Comparison of ENCODE assay signal across 8 mouse cellular contexts in the genomic region with DNA sequence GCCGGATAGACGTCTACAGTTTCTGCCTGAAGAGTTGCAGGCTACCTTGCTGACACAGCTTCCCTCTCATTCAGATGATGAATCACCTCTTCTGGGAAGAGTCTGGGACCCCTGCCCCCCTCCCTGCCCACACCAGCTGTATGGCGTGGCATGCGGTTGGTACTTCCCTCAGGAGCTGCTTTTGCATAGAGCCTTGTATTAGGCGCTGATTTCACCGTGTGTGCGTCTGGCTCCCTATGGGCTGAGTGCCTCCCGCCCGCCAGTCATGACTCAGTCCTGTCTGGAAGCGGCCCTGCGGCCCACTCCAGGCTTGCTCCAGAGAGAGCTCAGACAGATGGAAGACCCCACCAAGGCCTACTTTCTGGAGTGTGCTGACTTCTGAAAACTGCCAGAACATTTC. TPM values are rescaled to one million over a fixed set of nuclear protein-coding genes. Genes with fewer than 3 reads are reported as not detected.
A peak's percentile ranks its signal among the peaks of the same experiment; 100 is the strongest.
DNase-seq lines count a peak whose midpoint lies in the region; ATAC-seq and TF ChIP-seq lines count a peak whose summit lies in the region.

No protein-coding gene starts in this region.

- TF ChIP-seq CTCF in kidney, adult 2 months (conservative IDR thresholded peaks at IDR 0.05; ENCODE audit: insufficient read depth, insufficient read length, low read depth, low read length): no peak
- no peak for TF ChIP-seq CTCF in heart, postnatal 0 days (IDR thresholded peaks at IDR 0.05; ENCODE audit: low read depth)

- H3K9ac ChIP-seq in kidney, embryonic 16.5 days (replicated peaks; ENCODE audit: low read length): no peak overlapping the region
- no peak overlapping the region for H3K9ac ChIP-seq in heart, postnatal 0 days (replicated peaks; ENCODE audit: low read depth, low read length)

- H3K9me3 ChIP-seq in kidney, embryonic 16.5 days (ENCODE audit: low read length): no peaks in the 10 kb centered on the region
- no peaks in the 10 kb centered on the region for H3K9me3 ChIP-seq in heart, postnatal 0 days (replicated peaks; ENCODE audit: control insufficient read depth, low read length)

- ATAC-seq in kidney, embryonic 16.5 days (ENCODE audit: low FRiP score, low TSS enrichment): peak; percentile 46; the same call in 1 of the 2 replicates
- peak; percentile 72 for ATAC-seq in heart, postnatal 0 days (ENCODE audit: insufficient read depth, low read depth)
- ATAC-seq in megakaryocyte, adult 5-6 weeks (ENCODE audit: poor library complexity, severe bottlenecking): peak; percentile 64

- 28% methylated on average over 11 of the region's 11 CpGs for WGBS in kidney, embryonic 16.5 days
- WGBS in kidney, adult 2 months: 77% methylated on average over 11 of the region's 11 CpGs
- 22% methylated on average over 11 of the region's 11 CpGs for WGBS in heart, postnatal 0 days

- H3K27me3 ChIP-seq in kidney, embryonic 16.5 days (ENCODE audit: insufficient read depth, low read length): no peaks in the 10 kb centered on the region
- no peaks in the 10 kb centered on the region for H3K27me3 ChIP-seq in kidney, adult 2 months (replicated peaks; ENCODE audit: control insufficient read depth, insufficient read depth, low read length)
- H3K27me3 ChIP-seq in heart, postnatal 0 days (ENCODE audit: control insufficient read depth, insufficient read depth, low read length): no peaks in the 10 kb centered on the region

- H3K4me3 ChIP-seq in kidney, embryonic 16.5 days (ENCODE audit: low read length): no peak overlapping the region
- H3K4me3 ChIP-seq in kidney, adult 2 months (ENCODE audit: insufficient read depth, low read depth, low read length): no peak overlapping the region
- H3K4me3 ChIP-seq in heart, postnatal 0 days (ENCODE audit: low read depth, low read length): no peak overlapping the region

- peaks cover 32% of the 10 kb centered on the region for H3K4me1 ChIP-seq in kidney, embryonic 16.5 days (ENCODE audit: insufficient read depth, low read length)
- H3K4me1 ChIP-seq in kidney, adult 2 months (ENCODE audit: control insufficient read depth, insufficient read depth, low read length): peaks cover 4% of the 10 kb centered on the region
- H3K4me1 ChIP-seq in heart, postnatal 0 days (ENCODE audit: control insufficient read depth, insufficient read depth): peaks cover 50% of the 10 kb centered on the region

- no peak for TF ChIP-seq EP300 in heart, postnatal 0 days (IDR thresholded peaks at IDR 0.05; ENCODE audit: low read depth)

- H3K4me2 ChIP-seq in kidney, embryonic 16.5 days (replicated peaks; ENCODE audit: low read depth, low read length): no peak overlapping the region
- H3K4me2 ChIP-seq in heart, postnatal 0 days (ENCODE audit: low read depth, low read length): no peak overlapping the region

- DNase-seq in kidney, adult 2 months: no peak
- DNase-seq in embryo, embryonic 10.5 days (ENCODE audit: low spot score): peak; percentile 71
- peak; percentile 33 for DNase-seq in heart, postnatal 0 days (ENCODE audit: low spot score)
- no peak for DNase-seq in right cerebral cortex, adult 2 months (ENCODE audit: low spot score in 2 of 2)
- no peak for DNase-seq in layer of hippocampus, postnatal 36 days
- no peak for DNase-seq in right cerebral cortex, postnatal 10 days (ENCODE audit: low spot score in 2 of 2)

- H3K27ac ChIP-seq in kidney, embryonic 16.5 days (ENCODE audit: low read length): peak overlapping the region; percentile 77
- no peak overlapping the region for H3K27ac ChIP-seq in kidney, adult 2 months (ENCODE audit: insufficient read depth, low read depth, low read length)
- peak overlapping the region; percentile 72 for H3K27ac ChIP-seq in heart, postnatal 0 days (ENCODE audit: low read depth)

- H3K36me3 ChIP-seq in kidney, embryonic 16.5 days (ENCODE audit: insufficient read depth, low read length): no peaks in the 10 kb centered on the region
- no peaks in the 10 kb centered on the region for H3K36me3 ChIP-seq in kidney, adult 2 months (ENCODE audit: control insufficient read depth, insufficient read depth, low read length)
- H3K36me3 ChIP-seq in heart, postnatal 0 days (replicated peaks; ENCODE audit: control insufficient read depth, insufficient read depth, low read length): no peaks in the 10 kb centered on the region

- TF ChIP-seq POLR2A in kidney, adult 2 months (IDR thresholded peaks at IDR 0.05; ENCODE audit: low read depth, low read length): no peak

RNA-seq across cellular contexts. Expression of a gene that starts 8.1 kb away (rescaled TPM):
- 133 and 135 TPM in 2 replicates for polyA plus RNA-seq in kidney, embryonic 16.5 days (2015; fragmentation: Nextera tagmentation; extraction: Ambion mirVana)
- polyA plus RNA-seq in kidney, adult 2 months (2012; rRNA removed): 18.8 and 20.8 TPM in 2 replicates
- 31.3 and 43.1 TPM in 2 replicates for total RNA-seq in heart, postnatal 0 days (2014; rRNA removed; ENCODE audit: low replicate concordance)
- 23.1 and 24.3 TPM in 2 replicates for polyA plus RNA-seq in heart, postnatal 0 days (2015; fragmentation: Nextera tagmentation; extraction: Ambion mirVana)
- total RNA-seq in megakaryocyte, adult 5-6 weeks (2015): 321 and 326 TPM in 2 replicates
- 505 and 532 TPM in 2 replicates for total RNA-seq in megakaryocyte, adult 5-6 weeks (2017)
- 1 to 10 TPM; 2.8 to 3.4 TPM for total RNA-seq in layer of hippocampus, postnatal 36 days (2021)

RNA-seq across cellular contexts. Expression of a gene that starts 52.9 kb away (rescaled TPM):
- polyA plus RNA-seq in kidney, embryonic 16.5 days (2015; fragmentation: Nextera tagmentation; extraction: Ambion mirVana): 1.1 and 1.2 TPM in 2 replicates
- polyA plus RNA-seq in kidney, adult 2 months (2012; rRNA removed): 0.19 TPM in 2 replicates
- not detected in 2 replicates for total RNA-seq in heart, postnatal 0 days (2014; rRNA removed; ENCODE audit: low replicate concordance)
- polyA plus RNA-seq in heart, postnatal 0 days (2015; fragmentation: Nextera tagmentation; extraction: Ambion mirVana): not detected in 2 replicates
- total RNA-seq in megakaryocyte, adult 5-6 weeks (2015): not detected in 2 replicates
- total RNA-seq in megakaryocyte, adult 5-6 weeks (2017): not detected in 2 replicates
- total RNA-seq in layer of hippocampus, postnatal 36 days (2021): not detected

Comparison
In these comparisons a context has a peak if more than half of its experiments do, and no peak if none do; other contexts are left out.
1. DNase-seq: peak in embryo, embryonic 10.5 days (single experiment) and heart, postnatal 0 days (single experiment); none in kidney, adult 2 months (single experiment), right cerebral cortex, adult 2 months (0 of 2), layer of hippocampus, postnatal 36 days (0 of 2) and right cerebral cortex, postnatal 10 days (0 of 2).
2. Peak in every context shown above with its lines, with median percentiles within 50 percentile points of each other: ATAC-seq.